Comparison of ENCODE assay signal across 17 mouse cellular contexts in the genomic region with DNA sequence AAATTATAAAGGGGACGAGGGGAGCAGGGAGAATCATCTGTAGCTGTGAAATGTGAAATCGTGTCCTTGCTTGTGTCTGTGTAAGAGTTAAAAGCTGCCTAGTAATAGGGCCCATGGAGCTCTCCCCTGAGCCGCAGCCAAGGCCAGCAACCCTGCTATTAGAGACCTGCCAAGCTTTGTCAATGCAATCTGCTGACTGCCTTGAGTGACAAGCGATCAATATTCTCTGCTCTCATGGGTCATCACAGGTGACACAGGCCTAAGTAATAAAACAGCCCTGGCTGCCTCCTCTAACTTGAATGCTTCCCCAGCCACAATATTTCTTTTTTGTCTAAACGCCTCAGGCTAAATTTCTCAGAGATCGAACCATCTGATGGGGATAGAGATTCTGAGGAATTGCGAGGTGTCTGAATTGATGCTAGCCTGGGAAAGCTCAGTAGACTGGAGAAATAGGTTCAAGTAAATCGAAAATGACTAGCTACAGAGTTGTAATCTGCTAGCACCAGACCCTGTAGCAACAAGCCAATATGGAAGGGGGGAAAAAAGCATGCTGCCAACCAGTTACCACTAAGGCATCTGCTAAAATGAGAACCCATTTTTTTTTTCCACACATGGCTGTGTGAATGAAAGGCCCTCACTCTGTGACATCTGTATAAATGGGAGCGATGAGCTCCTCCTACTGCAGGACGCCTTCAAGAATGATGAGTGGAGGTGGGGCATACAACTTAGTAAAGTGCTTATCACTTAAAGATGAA.
A peak's percentile ranks its signal among the peaks of the same experiment; 100 is the strongest.
DNase-seq lines count a peak whose midpoint lies in the region; ATAC-seq lines count a peak whose summit lies in the region.
"Had no signal": no experiment of that assay in that cellular context is flagged by ENCODE, and none has a peak within 500 bp of the region (broad histone marks: within the 10 kb centered on the region; RNA-seq: fewer than 3 reads in every experiment).

No protein-coding gene starts in this region.

- no peaks in the 10 kb centered on the region for H3K36me3 ChIP-seq in forebrain, embryonic 13.5 days (ENCODE audit: poor library complexity, severe bottlenecking)
- H3K36me3 ChIP-seq in forebrain, embryonic 11.5 days (ENCODE audit: control insufficient read depth, insufficient read depth, low read length): no peaks in the 10 kb centered on the region
- no peaks in the 10 kb centered on the region for H3K36me3 ChIP-seq in liver, embryonic 11.5 days (ENCODE audit: control insufficient read depth, insufficient read depth, low read length)
- H3K36me3 ChIP-seq: embryonic facial prominence, embryonic 15.5 days; limb, embryonic 10.5 days had no signal

- H3K4me1 ChIP-seq in forebrain, embryonic 13.5 days: peaks cover 32% of the 10 kb centered on the region
- H3K4me1 ChIP-seq in forebrain, embryonic 11.5 days (replicated peaks; ENCODE audit: control insufficient read depth, insufficient read depth, low read length): peaks cover 5% of the 10 kb centered on the region; the same call in 1 of the 2 replicates
- no peaks in the 10 kb centered on the region for H3K4me1 ChIP-seq in liver, embryonic 11.5 days (replicated peaks; ENCODE audit: control insufficient read depth, insufficient read depth, low read length)

- H3K4me3 ChIP-seq in forebrain, embryonic 13.5 days: no peak overlapping the region
- no peak overlapping the region for H3K4me3 ChIP-seq in forebrain, embryonic 11.5 days (ENCODE audit: low read depth, low read length)
- H3K4me3 ChIP-seq in liver, embryonic 11.5 days (ENCODE audit: low read depth, low read length): no peak overlapping the region
- H3K4me3 ChIP-seq: embryonic facial prominence, embryonic 15.5 days; limb, embryonic 10.5 days; myocyte had no signal

- no peaks in the 10 kb centered on the region for H3K9me3 ChIP-seq in forebrain, embryonic 13.5 days (replicated peaks)
- no peaks in the 10 kb centered on the region for H3K9me3 ChIP-seq in forebrain, embryonic 11.5 days (ENCODE audit: control insufficient read depth, low read length)
- no peaks in the 10 kb centered on the region for H3K9me3 ChIP-seq in liver, embryonic 11.5 days (ENCODE audit: control insufficient read depth, low read length)
- H3K9me3 ChIP-seq: embryonic facial prominence, embryonic 15.5 days; limb, embryonic 10.5 days had no signal

- no peak overlapping the region for H3K9ac ChIP-seq in forebrain, embryonic 13.5 days
- no peak overlapping the region for H3K9ac ChIP-seq in forebrain, embryonic 11.5 days (ENCODE audit: low read length)
- H3K9ac ChIP-seq in liver, embryonic 11.5 days (ENCODE audit: low read depth, low read length): no peak overlapping the region
- H3K9ac ChIP-seq: embryonic facial prominence, embryonic 15.5 days; lung, embryonic 14.5 days had no signal

- no peak overlapping the region for H3K4me2 ChIP-seq in forebrain, embryonic 13.5 days
- no peak overlapping the region for H3K4me2 ChIP-seq in forebrain, embryonic 11.5 days (ENCODE audit: low read depth, low read length, severe bottlenecking)
- H3K4me2 ChIP-seq in liver, embryonic 11.5 days: no peak overlapping the region
- H3K4me2 ChIP-seq: embryonic facial prominence, embryonic 15.5 days; lung, embryonic 14.5 days had no signal

- peak overlapping the region; percentile 54 for H3K27ac ChIP-seq in forebrain, embryonic 13.5 days
- H3K27ac ChIP-seq in forebrain, embryonic 11.5 days (ENCODE audit: low read depth, low read length): no peak overlapping the region
- H3K27ac ChIP-seq in liver, embryonic 11.5 days (ENCODE audit: low read depth, low read length): no peak overlapping the region
- H3K27ac ChIP-seq: embryonic facial prominence, embryonic 15.5 days; limb, embryonic 10.5 days had no signal

- no peaks in the 10 kb centered on the region for H3K27me3 ChIP-seq in forebrain, embryonic 13.5 days
- no peaks in the 10 kb centered on the region for H3K27me3 ChIP-seq in forebrain, embryonic 11.5 days (ENCODE audit: control insufficient read depth, insufficient read depth, low read length)
- no peaks in the 10 kb centered on the region for H3K27me3 ChIP-seq in liver, embryonic 11.5 days (replicated peaks; ENCODE audit: control insufficient read depth, insufficient read depth, low read length)
- H3K27me3 ChIP-seq: embryonic facial prominence, embryonic 15.5 days; Patski had no signal

- no peak for DNase-seq in forebrain, embryonic 11.5 days (ENCODE audit: low spot score)
- peak; percentile 27 for DNase-seq in retina, embryonic 14.5 days (ENCODE audit: low spot score)
- no peak for DNase-seq in retina, postnatal 1 day
- no peak for DNase-seq in liver, embryonic 11.5 days (ENCODE audit: low spot score)
- no peak for DNase-seq in thymus, postnatal 14 days
- DNase-seq in kidney, postnatal 36 days: no peak
- DNase-seq: cerebellum, adult 11-12 months; kidney, adult 8-10 months; kidney, postnatal 4 days; lung, embryonic 14.5 days; thymus, postnatal 4 days had no signal

- WGBS in forebrain, embryonic 13.5 days: 66% methylated on average over 10 of the region's 10 CpGs
- 73% methylated on average over 10 of the region's 10 CpGs for whole genome bisulfite sequencing in forebrain, embryonic 11.5 days
- 74% methylated on average over 10 of the region's 10 CpGs for WGBS in liver, embryonic 11.5 days

- ATAC-seq in forebrain, embryonic 13.5 days: 0 out of 2 replicates have a peak, but pooled peaks have one; percentile 36
- no peak for ATAC-seq in forebrain, embryonic 11.5 days (replicated peaks; ENCODE audit: low FRiP score)
- ATAC-seq in liver, embryonic 11.5 days (replicated peaks; ENCODE audit: low FRiP score): peak; percentile 49; the same call in 1 of the 2 replicates
- no peak for ATAC-seq in cerebellum, adult (ENCODE audit: insufficient number of reproducible peaks, low FRiP score, low TSS enrichment)
- ATAC-seq: Patski had no signal

Comparison
In these comparisons a context has a peak if more than half of its experiments do, and no peak if none do; other contexts are left out.
1. ATAC-seq: peak in forebrain, embryonic 13.5 days (single experiment) and liver, embryonic 11.5 days (single experiment); none in forebrain, embryonic 11.5 days (single experiment) and cerebellum, adult (single experiment).